Mouse (Mus musculus): Measurements from ENCODE around the gene Ceacam12.
"Not testable (repeated sequence)": the region's sequence is repeated elsewhere in the genome, so short reads cannot be mapped to it uniquely, and the experiment has no call there.

Ceacam12 gene

GRCm38 (mm10) chr7:18065629-18066028, at the start of gene Ceacam12:
Gene Ceacam12 (plus strand): TSS chr7:18065929.
- in situ Hi-C loops (cut with MboI; ENCODE audit: unreplicated experiment in 2 of 2), result no loop called here

- in situ Hi-C loops (cut with MboI; ENCODE audit: unreplicated experiment in 2 of 2), result not testable (repeated sequence)
These were observed 8.1 kb downstream of the Ceacam12 start for GRCm38 (mm10) chr7:18073821-18074220.

- in situ Hi-C loops (cut with MboI; ENCODE audit: unreplicated experiment in 2 of 2), result no loop called here
These were observed 35.1 kb downstream of the Ceacam12 start for GRCm38 (mm10) chr7:18100785-18101184.
